Mouse (Mus musculus) gastrocnemius, adult 8-10 months (tissue): ENCODE data around the gene Babam2. TPM values are rescaled to one million over a fixed set of nuclear protein-coding genes. Genes with fewer than 3 reads are reported as not detected.

Experiments
- DNase-seq, 2 experiments: peaks; one replicate each; pipeline ENCODE4 v3.0.0; 2022; ENCODE audit warnings: low spot score in 2 of 2
- total RNA-seq, 4 experiments: library from RNA; stranded (reverse); gene quantifications; 2 replicates each; pipeline ENCODE4 v1.2.4; 2022

Babam2 gene
- 10 to 100 TPM; 32.9 to 34.2 (median 33.5) TPM for total RNA-seq

DNA sequence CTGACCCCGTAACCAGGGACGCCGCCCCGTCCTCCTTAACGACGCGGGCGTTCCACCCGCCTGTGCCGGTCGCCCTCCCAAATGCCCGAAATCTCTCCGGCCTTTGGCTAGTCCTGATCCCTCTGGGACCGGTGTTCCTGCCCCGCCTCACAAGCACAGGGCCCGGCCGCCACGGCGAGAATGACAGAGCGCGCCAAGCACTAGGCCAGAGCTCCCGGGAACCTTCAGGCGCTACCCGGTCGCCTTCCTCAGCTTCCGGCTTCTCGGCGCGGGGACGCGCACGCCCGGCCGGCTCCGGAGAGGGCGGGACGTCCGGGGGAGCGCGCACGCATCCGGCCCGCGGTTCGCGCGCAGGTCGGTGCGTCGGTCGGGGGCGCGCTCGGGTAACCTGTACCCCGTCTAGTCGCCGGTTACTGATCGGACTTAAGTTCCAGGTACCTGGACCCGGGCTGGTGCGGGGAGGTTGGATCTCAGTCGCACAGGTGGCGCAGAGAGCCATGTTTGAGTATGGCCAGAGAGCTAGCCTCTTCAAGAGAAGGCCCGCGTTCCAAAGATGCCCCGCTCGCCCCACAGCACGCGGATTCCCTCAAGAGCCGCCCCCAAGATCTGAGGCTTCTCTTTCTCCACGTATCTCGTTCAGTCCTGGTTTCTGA is at the start of gene Babam2:
Gene Babam2 (plus strand): TSS at position 41 of the 653 bp plus-strand sequence.
- DNase-seq, result peak; percentile 86 to 88

DNA sequence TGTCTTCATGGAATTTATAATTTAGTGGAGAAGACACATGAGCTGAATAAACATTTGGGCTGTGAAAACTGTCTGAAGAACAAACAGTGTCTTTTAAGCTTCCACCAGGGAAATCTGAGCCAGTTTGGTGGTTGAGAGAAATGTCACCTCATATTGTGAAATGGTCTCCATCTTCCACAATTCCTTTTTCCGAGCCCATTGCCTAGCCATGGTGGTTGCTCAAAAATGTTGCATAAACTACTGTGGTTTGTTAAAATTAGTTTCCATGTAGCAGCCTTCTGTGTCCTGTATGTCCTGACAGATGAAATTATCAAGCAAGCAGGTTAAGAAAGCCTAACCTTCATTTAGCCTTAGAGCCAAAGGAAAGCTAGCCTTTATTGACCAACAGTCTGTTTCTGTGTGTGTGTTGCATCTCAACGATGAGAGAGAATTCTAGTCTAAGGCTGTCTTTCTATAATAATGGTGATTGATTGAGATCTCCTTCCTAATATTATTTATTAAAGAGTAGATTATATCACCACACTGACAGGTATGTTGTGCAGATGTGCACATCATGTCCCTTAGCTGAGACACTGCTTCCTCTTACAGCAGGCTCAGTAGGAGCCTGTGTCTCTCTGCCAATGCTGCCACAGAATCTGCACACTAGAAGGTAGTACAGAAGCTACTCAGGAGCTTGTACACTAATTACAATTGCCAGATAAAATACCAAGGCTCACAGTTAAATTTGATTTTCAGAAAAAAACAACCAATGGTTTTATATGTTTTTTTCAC is 46.8 kb upstream of the Babam2 start:
- DNase-seq, result no peak

DNA sequence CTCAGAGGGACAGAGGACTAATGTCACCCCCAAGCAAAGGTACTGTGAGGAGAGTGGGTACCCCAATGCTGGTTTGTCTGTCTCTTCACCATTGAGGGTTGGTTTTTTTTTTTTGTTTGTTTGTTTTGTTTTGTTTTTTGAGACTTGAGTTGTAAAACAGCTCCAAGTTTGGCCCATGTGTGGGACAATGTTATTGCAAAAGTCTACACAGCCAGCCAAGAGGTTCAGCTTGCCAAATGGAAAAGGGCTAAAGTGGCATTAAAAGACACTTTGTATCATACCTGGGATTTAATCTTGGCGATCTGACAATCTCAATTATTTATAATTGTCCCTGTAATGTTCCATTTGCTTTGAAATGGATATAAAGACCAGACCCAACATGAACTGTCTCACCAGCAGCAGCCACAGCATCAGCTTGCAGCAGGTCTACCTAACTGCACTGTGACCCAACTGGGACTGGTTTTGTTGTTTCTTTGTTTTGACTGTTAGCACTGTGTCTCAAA is 41.7 kb upstream of the Babam2 start:
- DNase-seq, result no peak

DNA sequence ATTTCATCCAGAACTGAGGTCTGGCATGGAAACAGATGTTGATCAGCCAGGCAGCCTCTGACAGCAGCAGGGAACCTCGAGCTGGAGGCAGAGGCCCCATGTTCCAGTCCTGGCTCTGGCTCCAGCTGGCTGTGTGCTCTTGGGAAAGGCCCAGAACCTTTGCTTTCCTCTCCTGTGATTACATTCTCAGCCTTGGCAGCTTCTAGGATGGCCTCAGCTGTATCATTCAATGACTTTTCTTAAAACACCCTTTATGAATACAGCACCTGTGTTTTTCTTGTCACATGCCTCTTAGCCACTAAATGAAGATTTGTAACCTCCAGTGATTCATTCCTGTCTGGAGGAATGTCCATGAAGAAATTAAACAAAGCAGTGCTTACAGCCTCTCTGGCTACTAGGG is 31.3 kb upstream of the Babam2 start:
- DNase-seq, result peak in 1 of 2 experiments; percentile 16

DNA sequence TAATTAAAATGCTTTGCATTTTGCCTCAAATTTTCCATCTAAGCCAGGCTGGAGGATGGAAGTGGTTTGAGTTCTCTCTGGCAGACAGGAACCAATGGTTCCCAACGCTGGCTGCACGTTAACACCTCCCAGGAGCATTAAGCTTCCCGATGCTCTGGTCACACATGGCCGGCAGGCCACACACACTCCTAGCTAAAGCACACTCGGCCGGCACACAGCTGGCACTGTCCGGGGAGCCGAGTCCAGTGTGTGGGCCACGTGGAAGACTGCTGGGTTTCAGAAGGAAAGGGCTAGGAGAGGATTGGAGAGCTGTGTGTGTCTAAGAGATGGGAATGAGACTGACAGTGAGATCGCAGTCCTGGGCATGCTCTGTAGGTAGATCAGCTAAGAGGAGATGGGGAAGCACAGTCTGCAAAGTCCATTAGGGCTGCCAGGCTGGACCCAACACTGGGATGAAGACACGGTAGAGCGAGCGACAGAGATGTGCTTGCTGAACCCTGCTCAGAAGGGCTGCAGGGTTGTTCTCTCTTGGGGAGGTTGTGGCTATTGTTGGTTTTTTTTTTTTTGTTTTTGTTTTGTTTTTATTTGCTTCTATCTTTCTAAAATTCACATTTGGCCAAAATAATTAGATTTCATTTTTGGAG is 29.0 kb upstream of the Babam2 start:
- no peak for DNase-seq

DNA sequence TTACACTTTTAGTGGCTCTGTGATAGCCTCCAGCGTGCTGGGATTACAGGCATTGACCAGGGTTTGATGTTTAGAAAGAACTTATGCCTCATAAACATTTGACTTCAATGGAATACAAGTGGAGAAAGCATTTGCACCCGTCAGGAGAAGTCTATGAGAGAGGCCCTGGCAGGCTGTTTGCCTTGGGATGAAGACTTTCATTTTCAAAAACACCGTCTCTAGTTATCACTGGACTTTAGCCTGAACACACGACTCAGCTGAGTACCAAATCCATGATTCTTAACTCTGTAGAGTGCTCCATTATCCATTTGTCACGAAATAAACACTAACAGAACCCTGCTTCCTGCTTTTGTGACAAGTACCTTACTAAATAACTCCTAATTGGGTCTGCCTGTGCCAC is 27.5 kb upstream of the Babam2 start:
- DNase-seq, result no peak

DNA sequence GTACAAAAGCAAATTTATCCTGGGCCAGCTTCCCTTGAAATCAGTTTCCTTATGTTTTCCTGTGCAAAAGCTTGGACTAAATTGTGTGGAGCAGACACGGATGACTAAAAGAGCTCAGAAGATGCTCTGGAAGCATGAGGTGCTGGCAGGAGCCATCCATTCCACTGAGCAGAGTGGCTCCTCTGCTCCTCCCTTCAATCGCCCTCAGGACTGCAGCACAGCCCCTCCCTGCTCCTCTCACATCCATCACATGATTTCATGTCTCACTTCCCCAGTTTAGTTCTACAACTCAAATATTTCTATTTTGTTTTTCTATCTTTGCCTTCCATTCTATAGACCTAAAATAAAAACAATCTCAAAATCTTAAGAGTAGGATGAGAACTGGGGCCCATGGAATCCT is 26.3 kb upstream of the Babam2 start:
- DNase-seq, result no peak

DNA sequence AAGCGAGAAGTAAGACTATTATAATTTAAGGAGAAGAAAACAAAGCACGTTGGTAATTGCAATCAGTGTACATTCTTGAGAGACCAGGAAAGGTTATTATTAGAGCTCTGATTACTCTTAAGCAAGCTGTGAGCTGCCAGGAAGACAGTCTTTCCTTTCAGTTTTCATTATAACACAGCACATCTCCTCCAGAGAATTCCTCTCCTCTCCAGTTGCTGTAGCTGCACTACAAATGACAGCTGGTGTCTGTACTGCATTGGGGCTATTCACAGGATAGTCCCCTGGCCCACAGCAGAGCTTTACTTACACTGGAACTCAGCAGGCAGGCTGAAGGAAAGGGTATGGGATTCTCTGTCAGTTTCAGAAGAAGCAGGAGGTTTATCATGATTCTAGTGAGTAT is 24.1 kb upstream of the Babam2 start:
- no peak for DNase-seq

DNA sequence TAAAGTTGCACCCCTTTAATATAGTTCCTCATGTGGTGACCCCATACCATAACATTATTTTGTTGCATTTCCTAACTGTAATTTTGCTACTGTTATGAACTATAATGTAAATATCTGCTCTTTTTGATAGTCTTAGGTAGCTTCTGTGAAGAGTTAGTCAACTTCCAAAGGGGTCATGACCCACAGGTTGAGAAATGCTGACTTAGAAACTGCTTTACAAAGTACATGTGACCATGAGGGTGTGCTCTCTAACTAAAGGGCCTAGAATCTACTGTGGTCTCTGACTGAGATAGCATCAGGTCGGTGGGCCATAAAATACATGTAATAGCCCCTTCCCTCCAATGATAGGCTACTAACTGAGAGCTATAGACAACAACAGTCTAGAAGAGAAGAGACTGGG is 19.5 kb upstream of the Babam2 start:
- DNase-seq, result no peak

DNA sequence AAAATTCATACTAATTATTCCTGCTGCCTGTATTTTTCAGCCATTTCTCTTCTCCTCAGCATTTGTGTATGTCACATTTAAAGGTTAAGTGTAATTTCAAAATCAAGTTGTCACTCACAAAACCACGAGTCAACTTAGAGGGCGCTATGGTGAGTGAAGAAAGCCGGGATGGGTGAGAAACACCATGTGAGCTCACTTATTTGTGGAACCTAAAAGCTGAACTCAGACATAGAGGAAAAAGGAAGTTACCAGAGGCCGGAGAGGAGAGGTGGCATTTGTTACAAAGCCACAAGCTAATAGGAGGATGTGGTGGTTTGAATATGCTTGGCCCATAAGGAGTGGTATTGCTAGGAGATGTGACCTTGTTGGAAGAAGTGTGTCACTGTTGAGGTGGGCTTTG is 17.3 kb upstream of the Babam2 start:
- DNase-seq, result no peak

DNA sequence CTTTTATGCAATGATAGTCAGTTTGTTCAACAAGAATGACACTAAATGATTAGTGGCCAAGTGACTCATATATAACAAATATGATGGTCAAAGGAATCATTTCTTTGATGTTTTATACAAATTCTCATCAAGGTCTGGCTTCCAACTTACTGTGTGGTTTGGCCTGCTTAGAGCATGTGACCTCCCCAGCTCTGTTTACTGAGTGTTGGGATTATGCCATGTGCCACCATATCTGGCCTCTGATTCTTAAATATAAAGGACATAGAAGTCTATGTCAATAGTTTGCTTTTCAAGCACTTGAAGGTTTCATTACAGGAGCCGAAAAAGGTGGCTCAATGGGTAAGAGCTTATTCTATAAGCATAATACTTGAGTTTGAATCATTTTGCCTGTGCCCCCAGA is 15.2 kb upstream of the Babam2 start:
- DNase-seq, result no peak

DNA sequence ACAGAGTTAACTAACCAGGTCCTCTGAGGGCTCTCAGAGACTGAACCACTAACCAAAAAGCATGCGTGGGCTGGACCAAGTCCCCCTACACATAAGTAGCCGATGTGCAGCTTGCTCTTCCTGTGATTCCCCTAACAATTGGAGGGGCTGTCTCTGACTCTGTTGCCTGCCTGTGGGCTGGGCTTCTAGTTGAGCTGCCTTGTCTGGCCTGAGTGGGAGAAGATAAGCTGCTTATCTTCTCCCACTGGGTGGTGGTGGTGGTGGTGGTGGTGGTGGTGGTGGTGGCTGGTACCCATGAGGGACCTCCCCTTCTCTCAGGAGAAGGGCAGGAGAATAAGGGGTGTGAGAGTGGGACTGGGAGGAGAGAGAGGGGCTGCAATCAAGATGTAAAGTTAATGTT is 11.4 kb upstream of the Babam2 start:
- no peak for DNase-seq

DNA sequence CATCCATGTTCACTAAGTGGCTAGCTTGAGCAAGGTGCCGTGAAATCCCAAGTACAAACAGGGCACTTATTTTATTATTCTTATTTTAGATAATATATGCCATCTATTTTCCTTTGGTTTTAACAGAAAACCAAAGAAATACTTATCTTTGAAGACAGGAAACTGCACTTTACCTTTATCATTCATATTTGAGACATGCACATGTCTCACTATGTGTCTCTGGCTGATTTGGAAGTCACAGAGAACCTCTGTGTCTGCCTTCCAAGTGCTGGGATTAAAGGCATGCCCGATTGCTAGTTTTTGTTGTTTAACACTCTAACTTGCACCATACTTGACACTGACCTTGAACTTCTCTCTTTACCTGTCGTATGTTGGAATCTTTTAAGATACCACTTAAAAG is 9.5 kb upstream of the Babam2 start:
- no peak for DNase-seq

DNA sequence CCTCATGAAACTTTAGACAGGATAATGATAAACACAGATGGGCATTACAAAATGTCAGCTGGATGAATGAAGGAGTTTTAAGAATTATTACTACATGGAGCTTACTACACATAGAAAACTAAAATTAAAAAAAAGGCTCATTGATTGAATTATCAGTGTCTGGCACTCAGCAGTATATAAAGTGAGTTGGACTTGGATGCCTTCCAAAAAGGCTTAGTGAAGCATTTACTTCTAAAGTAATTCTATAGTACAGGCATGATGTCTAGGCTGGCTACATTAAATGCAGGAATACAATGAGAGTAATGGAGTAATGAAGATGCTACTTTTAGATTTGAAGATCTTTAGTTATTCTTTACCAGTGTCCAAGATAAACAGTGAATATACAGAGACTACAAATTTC is 4.3 kb upstream of the Babam2 start:
- no peak for DNase-seq

DNA sequence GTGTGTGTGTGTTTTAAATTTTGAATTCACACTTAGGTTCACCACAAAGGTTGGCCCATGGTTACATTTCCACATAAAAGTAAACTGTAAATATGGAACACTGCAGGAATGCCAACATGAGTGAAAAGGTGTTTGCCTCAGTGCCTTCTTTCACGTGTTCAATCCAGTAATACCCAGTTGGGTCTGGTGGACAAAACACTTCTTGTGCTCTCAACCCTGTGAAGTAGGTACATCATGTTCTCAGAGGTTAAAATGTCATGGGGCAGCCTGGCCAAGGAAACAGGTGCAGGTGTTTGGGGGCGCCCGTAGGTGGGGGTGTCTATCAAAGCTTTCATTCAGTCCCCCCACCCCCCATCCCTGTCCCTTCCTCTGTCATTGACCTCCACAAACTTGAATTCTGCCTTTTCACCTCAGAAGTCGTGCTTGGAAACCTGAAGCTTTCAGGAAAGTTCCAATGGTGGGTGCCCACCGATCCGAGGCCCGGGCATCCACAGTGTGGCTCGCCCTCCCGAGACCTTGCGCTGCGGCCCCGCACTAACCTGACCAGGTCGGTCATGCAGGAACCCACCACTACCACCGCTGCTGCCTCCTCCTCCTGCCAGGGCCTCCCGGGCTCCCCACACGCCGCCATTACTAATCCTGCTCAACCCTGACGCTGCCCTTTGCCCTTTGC is 377 bp upstream of the Babam2 start, which contains the start of gene Rbks:
Gene Rbks (minus strand): TSS at position 657 of the 673 bp plus-strand sequence.
- no peak for DNase-seq

DNA sequence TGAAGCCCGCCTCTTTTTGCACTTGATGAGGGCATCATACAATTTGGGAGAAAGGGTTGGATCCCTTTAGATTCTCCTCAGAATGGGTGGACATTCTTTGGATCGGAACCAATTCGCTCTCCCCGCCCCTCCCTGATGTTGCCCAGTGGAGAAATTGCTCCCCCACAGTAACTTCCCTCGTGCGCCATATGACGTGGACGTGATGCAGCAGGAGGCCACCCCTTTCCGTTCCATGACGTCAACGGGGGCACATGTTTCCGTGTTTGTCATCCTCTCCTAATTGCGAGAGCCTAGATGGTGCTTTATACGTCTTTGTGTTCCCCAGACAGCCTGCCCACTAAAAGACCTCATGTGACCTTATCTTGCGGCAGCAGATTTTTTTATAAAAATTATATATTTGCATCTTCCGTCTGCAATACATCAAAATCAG is 828 bp downstream of the Babam2 start:
- DNase-seq, result peak; percentile 59 to 69

DNA sequence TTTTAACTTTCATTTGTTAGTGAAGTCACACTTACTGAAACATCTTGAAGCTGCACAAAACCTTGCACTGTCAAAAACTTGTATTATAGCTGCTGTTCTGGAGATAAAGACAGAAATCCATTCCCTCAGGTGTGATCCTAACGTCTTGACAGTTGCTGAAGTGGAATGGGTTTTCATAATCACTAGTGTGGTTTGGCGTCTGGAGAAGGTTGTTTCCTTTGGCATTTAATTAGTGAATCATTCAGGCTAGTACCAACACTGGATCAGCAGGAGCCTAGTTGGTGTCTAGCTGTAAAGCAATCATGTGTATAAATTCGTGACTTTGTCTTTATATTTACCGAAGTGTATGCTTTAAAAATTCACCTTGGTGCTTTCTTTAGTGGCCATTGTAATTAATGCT is 1.4 kb downstream of the Babam2 start:
- no peak for DNase-seq

DNA sequence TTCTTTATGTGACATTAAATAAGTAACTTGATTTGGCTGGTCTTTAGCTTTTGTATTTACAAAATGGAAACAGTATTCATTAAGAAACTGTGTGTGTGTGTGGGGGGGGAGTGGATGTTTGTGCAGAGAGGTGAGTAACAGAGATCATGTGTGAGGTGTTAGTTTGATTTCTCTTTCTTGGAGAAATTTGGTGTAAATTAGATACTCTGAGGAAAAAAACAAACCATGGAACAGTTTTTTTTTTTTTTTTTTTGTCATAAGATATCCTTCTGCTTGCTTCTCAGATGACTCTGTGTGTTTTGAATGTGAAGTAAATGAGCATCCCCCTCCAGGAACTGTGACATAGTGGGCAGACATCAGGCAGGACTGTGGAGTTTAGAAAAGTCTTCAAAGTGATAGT is 1.9 kb downstream of the Babam2 start:
- no peak for DNase-seq

DNA sequence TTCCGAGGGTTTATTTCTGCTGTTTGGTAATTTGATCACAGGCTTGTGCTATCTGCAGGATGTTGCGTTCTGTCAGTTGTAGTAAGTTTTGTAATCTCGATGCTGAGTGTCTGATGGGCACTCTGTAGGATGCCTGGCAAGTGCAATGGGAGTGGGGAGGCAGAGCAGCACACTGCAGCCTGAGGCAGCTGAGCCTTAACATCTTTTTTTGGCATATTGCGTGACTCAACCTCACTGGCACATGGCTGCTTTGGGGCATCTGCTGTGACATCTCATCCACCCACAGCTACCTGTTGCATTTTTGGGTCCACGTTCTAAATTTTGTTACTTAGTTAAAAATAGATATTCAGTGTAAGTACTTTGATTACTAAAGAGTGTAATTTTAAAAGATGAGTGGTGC is 7.5 kb downstream of the Babam2 start:
- no peak for DNase-seq

DNA sequence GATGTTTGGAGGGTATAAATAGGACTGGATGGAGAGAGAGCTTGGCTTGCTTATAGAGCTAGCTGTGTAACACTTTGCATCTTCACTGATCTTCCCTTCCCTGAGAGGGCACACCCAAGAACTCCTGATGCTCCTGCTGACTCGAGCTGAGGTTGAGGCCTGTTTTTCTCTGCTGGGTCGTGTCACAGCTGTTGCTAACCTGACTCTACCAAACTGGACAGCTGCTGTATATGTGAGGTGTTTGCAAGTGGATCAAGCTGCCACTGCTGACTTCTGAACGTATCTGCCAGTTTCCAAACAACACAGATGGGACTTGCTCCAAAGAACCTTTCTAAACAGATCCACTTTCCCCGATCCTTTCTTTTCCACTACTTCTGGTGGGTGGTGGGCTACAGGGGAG is 9.3 kb downstream of the Babam2 start:
- no peak for DNase-seq

DNA sequence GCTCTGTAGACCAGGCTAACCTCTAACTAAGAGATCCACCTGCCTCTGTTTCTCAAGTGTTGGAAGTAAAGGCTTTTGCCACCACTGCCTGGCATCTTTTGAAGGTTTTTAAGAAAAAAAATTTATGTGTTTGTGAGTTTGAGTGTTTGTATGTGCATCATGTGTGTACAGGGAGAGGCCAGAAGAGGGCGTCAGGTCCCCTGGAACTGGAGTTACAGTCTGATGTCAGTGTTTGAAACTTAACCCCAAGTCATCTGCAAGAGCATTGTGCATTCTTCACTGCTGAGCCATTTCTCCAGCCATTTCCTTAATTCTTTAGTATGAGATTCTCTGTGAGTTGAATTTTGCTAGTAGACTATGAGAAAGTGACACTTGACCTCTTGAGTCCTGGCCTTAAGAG is 11.9 kb downstream of the Babam2 start:
- DNase-seq, result no peak

DNA sequence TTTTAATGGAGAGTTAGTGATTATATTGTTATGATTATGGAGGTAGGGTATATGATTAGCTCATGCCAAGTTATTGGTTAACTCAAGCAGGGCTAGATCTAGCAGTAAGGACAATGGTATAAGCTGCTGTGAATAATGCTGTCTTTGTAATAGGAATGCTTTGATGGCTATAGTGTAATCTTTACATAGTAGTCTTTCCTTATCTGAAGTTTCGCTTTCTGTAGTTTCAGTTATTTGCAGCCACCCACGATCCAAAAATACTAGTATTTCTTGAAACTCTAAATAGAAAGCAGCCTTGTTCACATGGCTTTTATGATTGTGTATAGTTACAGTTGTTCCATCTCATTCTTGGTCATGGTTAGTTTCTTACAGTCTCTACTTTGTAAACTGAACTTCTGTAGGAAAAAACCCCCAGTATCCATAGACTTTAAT is 15.8 kb downstream of the Babam2 start:
- DNase-seq, result no peak
